Mouse (Mus musculus) heart, embryonic 14.5 days (tissue): Measurements from ENCODE around the gene Ptprf. TPM values are rescaled to one million over a fixed set of nuclear protein-coding genes. Genes with fewer than 3 reads are reported as not detected.

Source experiments
- ATAC-seq: fragments of 200-750 bp; cut with Nextera tagmentation; 2 replicates; pipeline ENCODE4 v1.8.0; 2017; ENCODE audit warnings: low read depth, moderate TSS enrichment; ENCODE audit not compliant: insufficient number of reproducible peaks, insufficient read depth, low FRiP score
- H3K27ac ChIP-seq, 2 experiments: fragments of 200-500 bp in 1 of 2; fragments of 300-500 bp in 1 of 2; sonication (generic) in 1 of 2; replicated peaks in 1 of 2; 2 replicates each; pipeline ENCODE4 v1.5.1; 2012 to 2014; ENCODE audit warnings: low read depth in 2 of 2, low read length in 2 of 2, control low read depth in 1 of 2, mild to moderate bottlenecking in 1 of 2, mixed read lengths in 1 of 2; ENCODE audit not compliant: control insufficient read depth in 1 of 2, insufficient read depth in 1 of 2
- H3K27me3 ChIP-seq: fragments of 300-500 bp; sonication (generic); 2 replicates; pipeline ENCODE4 v1.6.1; 2014; ENCODE audit warnings: mild to moderate bottlenecking, low read length, control low read depth; ENCODE audit not compliant: control insufficient read depth, insufficient read depth
- H3K36me3 ChIP-seq: fragments of 300-500 bp; sonication (generic); 2 replicates; pipeline ENCODE4 v1.6.1; 2014; ENCODE audit warnings: mild to moderate bottlenecking, control low read depth, low read length, mixed read lengths; ENCODE audit not compliant: control insufficient read depth, insufficient read depth
- H3K4me1 ChIP-seq, 2 experiments: fragments of 200-500 bp in 1 of 2; fragments of 300-500 bp in 1 of 2; sonication (generic) in 1 of 2; 2 replicates each; pipeline ENCODE4 v1.6.1; 2012 to 2014; ENCODE audit warnings: low read length in 2 of 2, control low read depth in 1 of 2, mixed read lengths in 1 of 2; ENCODE audit not compliant: control insufficient read depth in 2 of 2, insufficient read depth in 2 of 2
- H3K4me2 ChIP-seq: fragments of 300-500 bp; sonication (generic); 2 replicates; pipeline ENCODE4 v1.6.1; 2014; ENCODE audit warnings: mild to moderate bottlenecking, low read length
- H3K4me3 ChIP-seq, 2 experiments: fragments of 200-500 bp in 1 of 2; fragments of 300-500 bp in 1 of 2; sonication (generic) in 1 of 2; 2 replicates each; pipeline ENCODE4 v1.5.1; 2012 to 2014; ENCODE audit warnings: low read length in 2 of 2, mild to moderate bottlenecking in 2 of 2, control low read depth in 1 of 2, low read depth in 1 of 2, moderate library complexity in 1 of 2; ENCODE audit not compliant: control insufficient read depth in 1 of 2, insufficient read depth in 1 of 2
- H3K9ac ChIP-seq: fragments of 300-500 bp; sonication (generic); 2 replicates; pipeline ENCODE4 v1.6.1; 2014; ENCODE audit warnings: mild to moderate bottlenecking, low read length
- H3K9me3 ChIP-seq: fragments of 300-500 bp; sonication (generic); 2 replicates; pipeline ENCODE4 v1.6.1; 2016; ENCODE audit warnings: low read length, control low read depth; ENCODE audit not compliant: control insufficient read depth
- WGBS: fragments of 180-500 bp; shearing (Covaris S2); extraction: QIAGEN DNeasy Blood & Tissue Kit; methylation state at CpG from one replicate; pipeline ENCODE4 v1.1.7; 2014; 5-methylcytosine and 5-hydroxymethylcytosine counted together
- polyA plus RNA-seq: library from polyadenylated mRNA; unstranded; fragments of >200 nt; fragmentation: Nextera tagmentation; extraction: Ambion mirVana; gene quantifications from 2 replicates; pipeline ENCODE4 v1.2.1, GENCODE M21; 2014

Gene Ptprf
- polyA plus RNA-seq, 1 experiment from 2014 or later: 19.7 TPM

DNA sequence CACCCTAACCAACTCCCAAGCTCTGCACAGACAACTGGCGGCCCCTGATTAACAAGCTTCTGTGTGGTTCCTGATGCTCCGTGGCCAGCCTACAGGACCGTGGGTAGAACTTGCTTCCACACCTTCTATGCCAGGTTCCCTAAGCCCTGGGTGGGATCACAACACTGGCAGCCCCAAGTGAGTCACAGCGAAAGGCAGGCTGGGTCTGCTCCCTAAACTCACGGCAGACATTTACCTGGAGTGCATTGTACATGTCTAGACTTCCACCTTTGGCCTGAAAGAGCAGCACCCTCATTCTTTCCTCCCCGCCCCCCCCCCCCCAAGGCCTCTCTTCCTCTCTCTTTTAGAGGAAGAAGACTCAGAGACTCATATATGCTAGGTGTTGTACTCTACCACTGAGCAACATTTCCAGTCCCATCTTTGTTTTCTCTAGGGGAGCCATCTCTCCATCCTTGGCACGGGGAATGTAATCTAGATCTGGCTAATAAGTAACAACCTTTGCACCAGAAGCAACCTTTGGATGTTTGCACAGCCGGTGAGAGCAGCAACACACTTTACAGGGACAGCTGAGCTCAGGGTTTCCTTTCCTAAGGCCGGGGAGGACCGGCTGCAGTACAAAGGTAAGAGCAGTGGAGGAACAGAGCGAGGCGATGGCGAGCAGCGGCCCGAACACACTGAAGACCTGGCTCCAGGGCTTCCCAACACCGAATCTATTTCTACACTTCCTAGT lies 51.1 kb downstream of the Ptprf start:
- Histone ChIP-seq H3K9ac (no peak overlapping the region), H3K27me3 (no peaks in the 10 kb centered on the region), H3K9me3 (no peaks in the 10 kb centered on the region), H3K4me3 (no peak overlapping the region), H3K4me2 (no peak overlapping the region), H3K36me3 (peaks cover 46% of the 10 kb centered on the region), H3K27ac (no peak overlapping the region), H3K4me1 (peaks cover 6 to 7% of the 10 kb centered on the region in 2 experiments; a peak in 3 of 4 replicates)
- ATAC-seq: no peak
- WGBS: 87% methylated on average over 15 of the region's 16 CpGs

DNA sequence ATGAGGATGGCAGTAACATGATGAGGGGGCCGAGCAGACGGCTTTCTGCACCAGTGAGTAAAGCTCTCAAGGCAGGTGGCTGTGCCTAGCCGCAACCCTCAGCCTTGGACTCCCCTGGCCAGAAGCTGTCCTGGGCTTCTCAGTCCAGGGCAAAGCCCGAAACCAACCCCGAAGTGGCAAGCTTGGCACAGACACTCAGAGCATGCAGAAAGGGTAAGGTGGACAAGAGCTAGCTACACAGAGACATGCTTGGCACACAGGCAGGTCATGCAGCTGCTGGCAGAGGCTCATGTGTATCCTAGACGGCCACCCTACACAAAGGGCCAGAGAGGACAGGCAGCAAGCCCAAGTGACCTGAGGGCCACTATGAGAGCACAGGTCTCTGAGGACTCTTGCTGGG lies 52.5 kb downstream of the Ptprf start:
- H3K9ac ChIP-seq: no peak overlapping the region
- peaks cover 7 to 9% of the 10 kb centered on the region in 2 experiments; a peak in 3 of 4 replicates for H3K4me1 ChIP-seq
- peaks cover 42% of the 10 kb centered on the region for H3K36me3 ChIP-seq
- no peaks in the 10 kb centered on the region for H3K27me3 ChIP-seq
- H3K9me3 ChIP-seq: no peaks in the 10 kb centered on the region
- no peak overlapping the region for H3K27ac ChIP-seq
- H3K4me2 ChIP-seq: no peak overlapping the region
- H3K4me3 ChIP-seq: no peak overlapping the region
- no peak for ATAC-seq
- 91% methylated on average over 6 of the region's 6 CpGs for WGBS

DNA sequence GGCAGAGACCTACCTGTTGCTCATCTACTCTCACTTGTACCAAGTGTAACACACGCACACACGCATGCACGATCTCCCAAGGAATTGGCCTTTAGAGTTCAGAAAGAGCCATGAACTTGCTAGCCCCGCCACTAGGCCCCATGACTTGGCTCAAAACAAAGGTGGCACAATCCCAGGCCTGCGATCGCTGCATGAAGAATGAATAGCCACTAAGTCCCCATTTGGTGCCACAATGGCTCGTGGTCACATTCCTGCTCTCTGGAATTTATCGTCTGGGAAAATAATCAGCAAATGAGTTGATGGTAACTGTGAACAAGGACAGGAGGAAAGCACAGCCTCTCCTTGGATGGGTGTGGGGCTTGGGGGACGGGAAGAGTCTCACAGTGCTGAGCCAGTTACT lies 54.3 kb downstream of the Ptprf start:
- peaks cover 39% of the 10 kb centered on the region for H3K36me3 ChIP-seq
- H3K9me3 ChIP-seq: no peaks in the 10 kb centered on the region
- WGBS: 66% methylated on average over 9 of the region's 9 CpGs
- no peak overlapping the region for H3K4me3 ChIP-seq
- H3K27ac ChIP-seq: 0 out of 4 replicates have a peak overlapping the region, but pooled peaks of 1 of the 2 experiments have one; percentile 17
- H3K4me2 ChIP-seq: no peak overlapping the region
- H3K27me3 ChIP-seq: no peaks in the 10 kb centered on the region
- no peak for ATAC-seq
- no peak overlapping the region for H3K9ac ChIP-seq
- H3K4me1 ChIP-seq: peaks cover 7 to 9% of the 10 kb centered on the region in 2 experiments; a peak in 3 of 4 replicates

DNA sequence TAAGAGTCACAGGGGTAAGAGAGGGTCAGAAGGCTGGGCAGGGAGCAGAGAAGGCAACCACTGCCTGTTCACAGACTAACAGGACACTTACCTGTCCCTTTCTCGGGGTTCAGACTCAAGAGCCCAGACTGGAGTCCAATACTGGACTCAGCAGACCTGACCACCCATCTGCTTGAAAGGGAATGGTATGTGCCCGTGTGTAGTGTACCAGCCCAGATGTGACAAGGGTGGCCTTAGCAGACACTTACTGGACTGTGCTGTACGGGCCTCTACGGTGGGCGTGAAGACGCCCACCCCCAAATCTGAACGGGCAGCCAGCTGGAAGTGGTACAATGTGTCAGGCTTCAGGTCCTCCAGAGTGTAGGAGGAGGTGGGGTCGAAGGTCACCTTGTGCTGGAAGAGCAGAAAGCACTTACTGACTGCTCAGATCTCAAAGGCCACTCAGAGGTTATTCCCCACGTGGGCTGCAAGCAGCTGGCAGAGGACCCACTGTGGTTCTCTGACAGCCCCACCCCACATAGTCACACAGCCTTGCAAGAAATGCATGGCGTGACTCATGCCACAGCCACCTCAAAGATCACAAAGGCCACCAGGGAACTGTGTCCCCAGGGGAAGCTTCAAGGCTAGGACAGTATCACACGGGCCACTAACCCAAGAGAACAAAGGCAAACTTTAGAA lies 56.4 kb downstream of the Ptprf start:
- Histone ChIP-seq H3K27ac (no peak overlapping the region), H3K9me3 (no peaks in the 10 kb centered on the region), H3K9ac (no peak overlapping the region), H3K4me1 (peaks cover 7 to 9% of the 10 kb centered on the region in 2 experiments; a peak in 3 of 4 replicates), H3K27me3 (no peaks in the 10 kb centered on the region), H3K4me2 (no peak overlapping the region), H3K36me3 (peaks cover 56% of the 10 kb centered on the region), H3K4me3 (no peak overlapping the region)
- 72% methylated on average over 11 of the region's 11 CpGs for WGBS
- no peak for ATAC-seq

DNA sequence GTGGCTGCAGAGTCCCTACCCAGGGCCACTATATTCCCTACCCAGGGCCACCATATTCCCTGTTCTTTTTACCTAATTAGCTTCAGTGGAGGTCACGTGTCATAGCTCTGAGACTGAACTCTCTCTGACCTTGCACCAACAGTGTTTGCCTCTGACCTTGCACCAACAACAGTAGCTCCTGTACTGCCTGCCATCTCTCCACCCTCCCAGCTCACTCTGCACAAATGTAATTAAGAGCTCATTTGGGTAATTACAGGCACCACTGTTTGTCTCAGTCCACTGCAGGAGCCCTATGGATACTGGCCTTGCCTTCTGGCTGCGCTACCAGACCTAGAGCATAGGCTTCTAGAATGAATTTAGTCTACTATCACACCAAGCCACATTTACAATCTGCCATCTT lies 57.3 kb downstream of the Ptprf start:
- no peak for ATAC-seq
- no peaks in the 10 kb centered on the region for H3K9me3 ChIP-seq
- H3K9ac ChIP-seq: no peak overlapping the region
- H3K36me3 ChIP-seq: peaks cover 66% of the 10 kb centered on the region
- H3K4me2 ChIP-seq: no peak overlapping the region
- H3K4me1 ChIP-seq: peaks cover 7 to 9% of the 10 kb centered on the region in 2 experiments; a peak in 3 of 4 replicates
- no peak overlapping the region for H3K4me3 ChIP-seq
- WGBS: 77% methylated on average over 2 of the region's 2 CpGs
- H3K27me3 ChIP-seq: no peaks in the 10 kb centered on the region
- no peak overlapping the region for H3K27ac ChIP-seq

DNA sequence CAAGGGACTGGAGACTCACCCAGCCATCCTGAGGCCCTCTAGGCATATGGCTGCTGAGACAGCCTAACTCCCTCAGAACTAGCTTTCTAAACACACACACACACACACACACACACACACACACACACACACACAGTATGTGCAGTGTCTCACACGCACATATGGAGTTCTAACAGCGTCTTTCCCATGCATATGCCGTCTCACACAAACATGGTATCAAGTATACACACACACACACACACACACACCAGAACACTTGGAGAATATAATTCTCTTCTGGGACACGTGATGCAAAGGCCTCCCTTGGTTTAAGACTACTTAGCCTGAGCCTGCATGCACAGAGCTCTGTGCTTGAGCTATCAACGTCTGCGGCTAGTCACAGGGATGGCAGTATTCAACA lies 59.3 kb downstream of the Ptprf start:
- ATAC-seq: no peak
- Histone ChIP-seq H3K4me3 (no peak overlapping the region), H3K27ac (no peak overlapping the region), H3K9ac (no peak overlapping the region), H3K4me2 (no peak overlapping the region), H3K36me3 (peaks cover 71% of the 10 kb centered on the region), H3K4me1 (peaks cover 2 to 5% of the 10 kb centered on the region in 2 experiments; a peak in 2 of 4 replicates), H3K27me3 (no peaks in the 10 kb centered on the region), H3K9me3 (no peaks in the 10 kb centered on the region)
- WGBS: 88% methylated on average over 6 of the region's 6 CpGs

DNA sequence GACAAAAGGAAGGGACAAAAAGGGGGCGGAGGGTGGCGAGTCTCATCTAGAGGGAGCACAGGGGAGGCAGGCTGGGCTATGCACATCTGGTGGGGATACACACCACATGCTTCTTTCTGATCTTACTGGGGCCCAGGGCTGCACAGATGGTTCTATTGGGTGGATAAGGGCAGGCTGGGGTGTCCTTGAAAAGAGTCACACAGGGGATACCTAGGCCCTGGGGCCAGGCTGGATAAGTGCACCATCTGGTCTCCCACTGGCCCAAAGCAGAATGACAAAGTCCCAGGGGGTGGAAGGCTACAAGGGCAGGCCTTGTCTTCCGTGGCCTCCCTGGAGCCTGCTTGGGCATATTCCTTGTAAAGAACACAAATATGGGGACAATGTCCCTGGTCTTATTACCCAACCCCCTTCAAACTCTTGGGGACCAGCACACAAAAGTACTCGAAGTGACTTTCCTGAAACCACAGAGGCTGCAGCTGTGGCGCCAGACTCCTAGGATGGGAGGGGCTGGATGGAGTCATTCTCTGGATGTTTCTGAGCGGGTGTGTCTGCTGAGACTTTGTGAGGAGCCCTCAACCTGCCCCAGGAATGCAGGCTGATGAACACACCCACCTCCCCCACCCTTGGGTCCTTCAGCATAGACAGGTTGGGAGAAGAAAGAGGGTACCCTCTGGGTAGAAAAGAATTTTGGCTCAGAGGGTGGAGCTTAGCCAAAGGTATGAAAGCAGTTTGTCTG lies 62.0 kb downstream of the Ptprf start:
- no peak overlapping the region for H3K4me3 ChIP-seq
- H3K4me2 ChIP-seq: no peak overlapping the region
- ATAC-seq: no peak
- no peak overlapping the region for H3K27ac ChIP-seq
- WGBS: 74% methylated on average over 6 of the region's 6 CpGs
- H3K9me3 ChIP-seq: no peaks in the 10 kb centered on the region
- no peaks in the 10 kb centered on the region; a peak in 1 of 4 replicates for H3K4me1 ChIP-seq
- peaks cover 68% of the 10 kb centered on the region for H3K36me3 ChIP-seq
- no peak overlapping the region for H3K9ac ChIP-seq
- no peaks in the 10 kb centered on the region for H3K27me3 ChIP-seq
